Comparison of ENCODE assay signal across 8 mouse cellular contexts in genomic region chr11:70686901-70687566, GRCm38 (mm10). TPM values are rescaled to one million over a fixed set of nuclear protein-coding genes. Genes with fewer than 3 reads are reported as not detected.
DNase-seq lines count a peak whose midpoint lies in the region; ATAC-seq and TF ChIP-seq lines count a peak whose summit lies in the region.

No protein-coding gene starts in this region.

- no peak for TF ChIP-seq CTCF in brain, embryonic 14.5 days (IDR thresholded peaks at IDR 0.05; ENCODE audit: borderline replicate concordance, extremely low read depth, insufficient read depth, insufficient read length)

- WGBS in forebrain, embryonic 12.5 days, result 4% methylated on average over 16 of the region's 16 CpGs
- WGBS in intestine, embryonic 14.5 days, result 2% methylated on average over 16 of the region's 16 CpGs
- 5% methylated on average over 16 of the region's 16 CpGs for WGBS in limb, embryonic 12.5 days
- 4% methylated on average over 16 of the region's 16 CpGs for WGBS in midbrain, embryonic 14.5 days

- ATAC-seq in forebrain, embryonic 12.5 days (ENCODE audit: low FRiP score), result peak; percentile 74
- ATAC-seq in intestine, embryonic 14.5 days (replicated peaks; ENCODE audit: low FRiP score, low TSS enrichment, low read depth), result peak; percentile 63
- ATAC-seq in limb, embryonic 12.5 days (ENCODE audit: insufficient number of reproducible peaks, insufficient read depth, low FRiP score, low TSS enrichment, low read depth), result peak; percentile 56; the same call in 1 of the 2 replicates
- peak; percentile 63; the same call in 1 of the 2 replicates for ATAC-seq in midbrain, embryonic 14.5 days (ENCODE audit: low FRiP score, low TSS enrichment)

- TF ChIP-seq POLR2A in brain, embryonic 14.5 days (IDR thresholded peaks at IDR 0.05; ENCODE audit: borderline replicate concordance, extremely low read depth, insufficient read depth, insufficient read length, poor library complexity, severe bottlenecking), result no peak

- peak overlapping the region; percentile 78 for H3K27ac ChIP-seq in forebrain, embryonic 12.5 days
- H3K27ac ChIP-seq in intestine, embryonic 14.5 days (ENCODE audit: low read depth), result peak overlapping the region; percentile 77
- peak overlapping the region; percentile 84 for H3K27ac ChIP-seq in limb, embryonic 12.5 days
- peak overlapping the region; percentile 85 for H3K27ac ChIP-seq in midbrain, embryonic 14.5 days (replicated peaks; ENCODE audit: low read depth, low read length)

- H3K4me3 ChIP-seq in forebrain, embryonic 12.5 days (replicated peaks), result peak overlapping the region; percentile 84
- peak overlapping the region; percentile 71 for H3K4me3 ChIP-seq in intestine, embryonic 14.5 days (ENCODE audit: low read depth, low read length)
- H3K4me3 ChIP-seq in limb, embryonic 12.5 days (replicated peaks), result peak overlapping the region; percentile 87
- peak overlapping the region; percentile 91 for H3K4me3 ChIP-seq in midbrain, embryonic 14.5 days (replicated peaks; ENCODE audit: low read depth, low read length)

- peak; percentile 71 to 82 for DNase-seq in left cerebral cortex, adult 18-20 months (ENCODE audit: low spot score in 2 of 2)
- no peak for DNase-seq in left cerebral cortex, adult 11 months (ENCODE audit: low spot score)
- DNase-seq in brain, embryonic 14.5 days (ENCODE audit: low read depth), result peak; percentile 72
- DNase-seq in intestine, embryonic 14.5 days (ENCODE audit: low spot score), result peak; percentile 80
- DNase-seq in midbrain, embryonic 14.5 days, result peak; percentile 59
- DNase-seq in thymus, postnatal 14 days, result no peak

- H3K4me1 ChIP-seq in forebrain, embryonic 12.5 days, result peaks cover 33% of the 10 kb centered on the region
- peaks cover 25% of the 10 kb centered on the region for H3K4me1 ChIP-seq in intestine, embryonic 14.5 days (replicated peaks; ENCODE audit: control insufficient read depth, insufficient read depth, low read length)
- peaks cover 25% of the 10 kb centered on the region for H3K4me1 ChIP-seq in limb, embryonic 12.5 days (replicated peaks)
- H3K4me1 ChIP-seq in midbrain, embryonic 14.5 days (ENCODE audit: control insufficient read depth, insufficient read depth, low read length), result peaks cover 28% of the 10 kb centered on the region

- H3K4me2 ChIP-seq in forebrain, embryonic 12.5 days, result peak overlapping the region; percentile 86
- H3K4me2 ChIP-seq in intestine, embryonic 14.5 days (ENCODE audit: low read length), result peak overlapping the region; percentile 75
- peak overlapping the region; percentile 88 for H3K4me2 ChIP-seq in limb, embryonic 12.5 days
- peak overlapping the region; percentile 85 for H3K4me2 ChIP-seq in midbrain, embryonic 14.5 days (ENCODE audit: low read length)

- H3K27me3 ChIP-seq in forebrain, embryonic 12.5 days, result no peaks in the 10 kb centered on the region
- no peaks in the 10 kb centered on the region for H3K27me3 ChIP-seq in intestine, embryonic 14.5 days (replicated peaks; ENCODE audit: control insufficient read depth, insufficient read depth, low read length)
- H3K27me3 ChIP-seq in limb, embryonic 12.5 days, result no peaks in the 10 kb centered on the region
- no peaks in the 10 kb centered on the region for H3K27me3 ChIP-seq in midbrain, embryonic 14.5 days (ENCODE audit: control insufficient read depth, insufficient read depth, low read length)

- H3K36me3 ChIP-seq in forebrain, embryonic 12.5 days (replicated peaks), result peaks cover 27% of the 10 kb centered on the region
- peaks cover 27% of the 10 kb centered on the region for H3K36me3 ChIP-seq in intestine, embryonic 14.5 days (ENCODE audit: control insufficient read depth, insufficient read depth, low read length)
- peaks cover 33% of the 10 kb centered on the region for H3K36me3 ChIP-seq in limb, embryonic 12.5 days
- peaks cover 25% of the 10 kb centered on the region for H3K36me3 ChIP-seq in midbrain, embryonic 14.5 days (ENCODE audit: control insufficient read depth, insufficient read depth, low read length)

- peak overlapping the region; percentile 84 for H3K9ac ChIP-seq in forebrain, embryonic 12.5 days
- H3K9ac ChIP-seq in intestine, embryonic 14.5 days (ENCODE audit: low read length), result peak overlapping the region; percentile 71
- H3K9ac ChIP-seq in limb, embryonic 12.5 days (replicated peaks), result peak overlapping the region; percentile 78
- H3K9ac ChIP-seq in midbrain, embryonic 14.5 days (replicated peaks; ENCODE audit: low read length), result peak overlapping the region; percentile 84

- H3K9me3 ChIP-seq in forebrain, embryonic 12.5 days, result no peaks in the 10 kb centered on the region
- no peaks in the 10 kb centered on the region for H3K9me3 ChIP-seq in intestine, embryonic 14.5 days (ENCODE audit: control insufficient read depth, low read length)
- H3K9me3 ChIP-seq in limb, embryonic 12.5 days, result no peaks in the 10 kb centered on the region
- H3K9me3 ChIP-seq in midbrain, embryonic 14.5 days (ENCODE audit: control insufficient read depth, low read length), result no peaks in the 10 kb centered on the region

RNA-seq across cellular contexts. Expression of gene Camta2, which starts 0.9 kb away (rescaled TPM):
- total RNA-seq in left cerebral cortex, adult 18-20 months (2021), result 100 to 1,000 TPM; 217 to 224 TPM
- 17.7 and 25.2 TPM in 2 replicates for polyA plus RNA-seq in brain, embryonic 14.5 days (2012; rRNA removed)
- polyA plus RNA-seq in forebrain, embryonic 12.5 days (2016; fragmentation: Nextera tagmentation; extraction: Ambion mirVana), result 12.6 and 13.9 TPM in 2 replicates
- 16.2 and 17.2 TPM in 2 replicates for polyA plus RNA-seq in intestine, embryonic 14.5 days (2014; fragmentation: Nextera tagmentation; extraction: Ambion mirVana)
- 9.9 and 12.8 TPM in 2 replicates for polyA plus RNA-seq in limb, embryonic 12.5 days (2016; fragmentation: Nextera tagmentation; extraction: Ambion mirVana)
- 19.4 and 21.0 TPM in 2 replicates for polyA plus RNA-seq in midbrain, embryonic 14.5 days (2014; fragmentation: Nextera tagmentation; extraction: Ambion mirVana)

RNA-seq across cellular contexts. Expression of gene Inca1, which starts 12.9 kb away (rescaled TPM):
- total RNA-seq in left cerebral cortex, adult 18-20 months (2021), result 1 to 10 TPM; 1.8 to 2.2 TPM
- polyA plus RNA-seq in brain, embryonic 14.5 days (2012; rRNA removed), result 0.61 and 0.72 TPM in 2 replicates
- 0.55 and 0.96 TPM in 2 replicates for polyA plus RNA-seq in forebrain, embryonic 12.5 days (2016; fragmentation: Nextera tagmentation; extraction: Ambion mirVana)
- polyA plus RNA-seq in intestine, embryonic 14.5 days (2014; fragmentation: Nextera tagmentation; extraction: Ambion mirVana), result 1.5 and 1.6 TPM in 2 replicates
- 1.0 and 1.4 TPM in 2 replicates for polyA plus RNA-seq in limb, embryonic 12.5 days (2016; fragmentation: Nextera tagmentation; extraction: Ambion mirVana)
- polyA plus RNA-seq in midbrain, embryonic 14.5 days (2014; fragmentation: Nextera tagmentation; extraction: Ambion mirVana), result 0.95 and 1.6 TPM in 2 replicates

RNA-seq across cellular contexts. Expression of gene Kif1c, which starts 13.3 kb away (rescaled TPM):
- 10 to 100 TPM; 54.8 to 57.7 TPM for total RNA-seq in left cerebral cortex, adult 18-20 months (2021)
- polyA plus RNA-seq in brain, embryonic 14.5 days (2012; rRNA removed), result 15.7 and 23.0 TPM in 2 replicates
- polyA plus RNA-seq in forebrain, embryonic 12.5 days (2016; fragmentation: Nextera tagmentation; extraction: Ambion mirVana), result 1.7 and 3.2 TPM in 2 replicates
- polyA plus RNA-seq in intestine, embryonic 14.5 days (2014; fragmentation: Nextera tagmentation; extraction: Ambion mirVana), result 11.4 and 14.3 TPM in 2 replicates
- polyA plus RNA-seq in limb, embryonic 12.5 days (2016; fragmentation: Nextera tagmentation; extraction: Ambion mirVana), result 3.3 and 3.6 TPM in 2 replicates
- 4.0 and 6.6 TPM in 2 replicates for polyA plus RNA-seq in midbrain, embryonic 14.5 days (2014; fragmentation: Nextera tagmentation; extraction: Ambion mirVana)

RNA-seq across cellular contexts. Expression of gene Spag7, which starts 17.8 kb away (rescaled TPM):
- 10 to 100 TPM; 47.5 to 52.8 TPM for total RNA-seq in left cerebral cortex, adult 18-20 months (2021)
- 56.3 and 76.0 TPM in 2 replicates for polyA plus RNA-seq in brain, embryonic 14.5 days (2012; rRNA removed)
- polyA plus RNA-seq in forebrain, embryonic 12.5 days (2016; fragmentation: Nextera tagmentation; extraction: Ambion mirVana), result 144 and 149 TPM in 2 replicates
- 140 and 154 TPM in 2 replicates for polyA plus RNA-seq in intestine, embryonic 14.5 days (2014; fragmentation: Nextera tagmentation; extraction: Ambion mirVana)
- polyA plus RNA-seq in limb, embryonic 12.5 days (2016; fragmentation: Nextera tagmentation; extraction: Ambion mirVana), result 151 TPM in 2 replicates
- polyA plus RNA-seq in midbrain, embryonic 14.5 days (2014; fragmentation: Nextera tagmentation; extraction: Ambion mirVana), result 101 and 132 TPM in 2 replicates

RNA-seq across cellular contexts. Expression of gene Eno3, which starts 30.0 kb away (rescaled TPM):
- total RNA-seq in left cerebral cortex, adult 18-20 months (2021), result 1 to 10 TPM; 7.3 to 8.8 TPM
- polyA plus RNA-seq in brain, embryonic 14.5 days (2012; rRNA removed), result 23.0 and 24.1 TPM in 2 replicates
- polyA plus RNA-seq in forebrain, embryonic 12.5 days (2016; fragmentation: Nextera tagmentation; extraction: Ambion mirVana), result 9.0 and 9.7 TPM in 2 replicates
- polyA plus RNA-seq in intestine, embryonic 14.5 days (2014; fragmentation: Nextera tagmentation; extraction: Ambion mirVana), result 13.5 and 16.3 TPM in 2 replicates
- 34.2 and 38.2 TPM in 2 replicates for polyA plus RNA-seq in limb, embryonic 12.5 days (2016; fragmentation: Nextera tagmentation; extraction: Ambion mirVana)
- 8.5 and 8.7 TPM in 2 replicates for polyA plus RNA-seq in midbrain, embryonic 14.5 days (2014; fragmentation: Nextera tagmentation; extraction: Ambion mirVana)

Comparison
In these comparisons a context has a peak if more than half of its experiments do, and no peak if none do; other contexts are left out.
1. DNase-seq: peak in left cerebral cortex, adult 18-20 months (2 of 2), brain, embryonic 14.5 days (single experiment), intestine, embryonic 14.5 days (single experiment) and midbrain, embryonic 14.5 days (single experiment); none in left cerebral cortex, adult 11 months (single experiment) and thymus, postnatal 14 days (single experiment).
2. Peak in every context shown above with its lines, with median percentiles within 50 percentile points of each other: ATAC-seq, H3K27ac ChIP-seq, H3K4me2 ChIP-seq, H3K4me3 ChIP-seq and H3K9ac ChIP-seq.